Mouse (Mus musculus) adrenal gland, adult 2 months (tissue): ENCODE results near the gene Ttll7. TPM values are rescaled to one million over a fixed set of nuclear protein-coding genes. Genes with fewer than 3 reads are reported as not detected.
A peak's percentile ranks its signal among the peaks of the same experiment; 100 is the strongest.

ENCODE experiments used
- DNase-seq: peaks from one replicate; pipeline ENCODE4 v3.0.0; 2021
- long read RNA-seq: library from polyadenylated mRNA; stranded (forward); transcript quantifications from one replicate; pipeline ENCODE4 v2.0.0, GENCODE M21; 2021
- polyA plus RNA-seq: library from polyadenylated mRNA; depleted of rRNA; stranded (reverse); fragments of >200 nt; gene quantifications from 2 replicates; pipeline ENCODE4 v1.2.3, GENCODE M21; 2012; rRNA removed
- total RNA-seq, 2 experiments: library from RNA; stranded (reverse); gene quantifications; 2 replicates each; pipeline ENCODE4 v1.2.3; 2021

Ttll7 gene
- total RNA-seq = 10 to 100 TPM in 1 of 2 experiments, 1 to 10 TPM in 1; 4.3 to 12.1 TPM
- 1.7 and 1.9 TPM in 2 replicates for polyA plus RNA-seq
- long read RNA-seq, partial matches to known transcripts = 0 of 2 reads
- long read RNA-seq, other reads (novel, unspliced or antisense) = 2 of 2 reads

DNA sequence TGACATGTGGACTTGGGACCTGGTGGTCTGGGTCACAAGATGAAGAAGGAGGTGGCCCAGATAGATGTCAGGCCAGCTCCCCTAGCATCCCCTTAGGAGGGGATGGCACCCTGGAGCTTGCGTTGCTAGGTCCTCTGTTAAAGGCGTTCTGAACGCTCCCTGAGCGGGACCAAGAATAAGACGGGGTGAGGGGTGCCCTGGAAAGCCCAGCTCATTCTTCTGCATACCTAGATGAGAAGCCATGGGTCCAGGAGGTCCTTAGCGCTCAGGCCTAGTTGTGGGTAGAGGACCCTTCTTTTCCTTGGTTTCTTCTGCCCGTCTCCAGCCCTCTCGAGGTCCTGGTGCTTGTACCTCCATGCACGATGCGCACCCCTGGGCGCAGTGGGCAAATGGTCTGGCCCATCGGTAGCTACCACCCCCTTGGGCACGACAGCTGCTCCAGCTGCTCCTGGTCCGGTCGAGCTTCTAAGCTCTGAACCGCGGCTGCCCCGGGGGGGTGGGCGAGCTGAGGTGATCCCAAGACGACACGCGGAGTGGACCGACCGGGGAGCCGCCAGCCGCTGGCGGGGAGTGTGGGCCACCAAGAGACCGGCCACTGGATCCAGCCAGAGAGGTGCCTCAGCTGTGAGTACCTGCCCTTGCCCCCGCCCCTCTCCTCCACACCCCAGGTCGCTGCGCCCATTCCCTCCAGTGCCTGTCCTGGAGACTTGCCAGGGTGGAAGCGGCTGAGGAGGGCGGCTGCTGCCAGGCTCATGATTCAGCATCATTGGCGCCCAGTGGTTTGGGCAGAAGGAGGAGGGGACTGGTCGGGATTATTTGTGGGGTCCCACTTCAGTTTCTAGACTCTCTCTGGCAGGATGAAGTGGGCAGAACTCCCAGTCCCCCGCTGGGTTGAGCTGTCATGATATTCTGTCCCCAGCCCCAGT is at the start of gene Ttll7:
Ttll7 (plus strand) TSS at position 402 of the 926 bp plus-strand sequence.
- DNase-seq = peak; percentile 91

DNA sequence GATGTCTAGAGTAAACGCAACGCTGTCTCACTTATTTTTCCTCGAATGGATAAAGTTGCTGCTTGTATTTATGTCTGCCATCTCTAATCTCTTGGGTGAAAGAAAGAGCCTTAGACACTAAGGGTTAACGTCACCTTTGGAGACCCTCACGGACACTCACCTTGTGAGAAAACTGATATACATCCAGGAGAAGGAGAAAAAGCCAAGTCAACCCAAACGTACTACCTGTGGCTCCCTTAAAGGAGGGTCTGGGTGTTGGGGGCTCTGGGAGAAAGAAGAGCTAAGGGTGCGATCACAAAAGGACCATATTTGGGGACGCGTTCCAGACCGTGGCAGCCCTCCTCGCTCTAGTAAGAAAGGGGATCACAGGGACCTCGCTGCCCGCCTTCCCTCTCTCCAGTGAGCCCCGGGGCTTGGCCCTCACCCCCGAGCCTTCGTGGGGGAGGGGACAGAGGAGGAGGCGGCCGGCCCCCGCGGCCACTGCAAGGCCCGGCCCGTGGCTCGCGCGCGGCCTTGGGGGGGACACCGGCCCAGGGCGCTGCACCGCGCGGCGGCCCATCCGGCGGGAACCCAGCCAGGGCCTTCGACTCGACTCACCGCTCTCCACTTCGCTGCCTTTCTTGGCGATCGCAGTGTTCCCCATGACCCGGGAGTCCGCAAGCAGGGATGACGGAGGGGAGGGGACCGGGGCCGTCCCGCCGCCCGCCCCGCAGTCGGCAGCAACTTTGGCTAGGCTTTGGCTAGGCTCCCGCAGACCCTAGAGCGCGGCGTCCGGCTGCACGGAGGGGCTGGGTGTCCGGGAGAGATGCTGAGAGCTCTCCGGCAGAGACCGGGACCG is 39.9 kb upstream of the Ttll7 start:
- no peak for DNase-seq

DNA sequence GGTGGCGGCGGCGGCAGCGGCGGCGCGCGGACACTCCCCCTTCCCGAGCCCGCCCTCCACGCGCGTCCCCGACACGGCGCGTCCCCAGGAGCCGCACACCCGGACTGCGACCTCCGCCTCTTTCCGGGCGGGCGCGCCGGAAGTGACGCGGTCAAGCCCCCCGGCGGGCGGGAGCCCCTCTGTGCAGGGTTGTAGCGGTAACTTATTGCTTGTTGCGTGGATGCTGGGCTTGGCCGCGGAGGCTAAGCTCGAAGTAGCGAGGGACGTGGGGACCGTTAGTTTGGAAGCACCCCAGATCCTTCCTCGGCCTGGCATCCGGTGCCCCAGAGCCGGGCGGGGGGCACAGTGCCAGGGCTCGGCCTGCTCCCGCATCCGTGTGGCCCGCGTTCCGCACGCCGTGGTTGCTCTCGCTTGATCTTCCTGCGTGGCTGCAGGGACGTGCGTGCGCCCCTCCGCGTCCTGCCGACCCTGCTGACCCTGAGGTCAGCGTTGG is 39.2 kb upstream of the Ttll7 start, which contains the start of gene Prkacb:
Prkacb (minus strand) TSS at position 90 of the 493 bp plus-strand sequence.
- peak; percentile 96 for DNase-seq

- no peak for DNase-seq
Measured at GRCm38 (mm10) chr3:146813624-146814023, 38.5 kb upstream of the Ttll7 start.

- DNase-seq = no peak
Measured at GRCm38 (mm10) chr3:146820718-146821117, 31.4 kb upstream of the Ttll7 start.

DNA sequence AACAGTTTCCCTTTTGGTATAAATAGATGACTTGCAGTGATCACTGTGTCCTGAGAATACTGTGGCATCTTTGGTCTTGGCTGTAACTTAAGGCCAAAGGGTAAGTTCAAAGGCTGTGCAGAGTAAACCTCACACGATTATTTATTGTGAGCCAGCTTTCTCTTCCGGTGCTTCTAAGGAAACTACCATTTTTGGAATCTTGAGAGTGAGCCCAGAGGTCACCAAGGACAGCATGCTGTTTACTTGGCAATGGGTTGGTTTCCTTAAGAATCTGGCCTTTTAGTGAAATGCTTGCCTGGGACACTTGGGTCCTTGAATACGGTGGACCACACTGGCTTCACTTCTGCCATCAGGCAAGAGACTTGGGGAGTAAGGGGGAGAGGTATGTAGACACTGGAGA is 9.4 kb upstream of the Ttll7 start:
- peak; percentile 15 for DNase-seq

- DNase-seq = no peak
Measured at GRCm38 (mm10) chr3:146843470-146843869, 8.7 kb upstream of the Ttll7 start.

DNA sequence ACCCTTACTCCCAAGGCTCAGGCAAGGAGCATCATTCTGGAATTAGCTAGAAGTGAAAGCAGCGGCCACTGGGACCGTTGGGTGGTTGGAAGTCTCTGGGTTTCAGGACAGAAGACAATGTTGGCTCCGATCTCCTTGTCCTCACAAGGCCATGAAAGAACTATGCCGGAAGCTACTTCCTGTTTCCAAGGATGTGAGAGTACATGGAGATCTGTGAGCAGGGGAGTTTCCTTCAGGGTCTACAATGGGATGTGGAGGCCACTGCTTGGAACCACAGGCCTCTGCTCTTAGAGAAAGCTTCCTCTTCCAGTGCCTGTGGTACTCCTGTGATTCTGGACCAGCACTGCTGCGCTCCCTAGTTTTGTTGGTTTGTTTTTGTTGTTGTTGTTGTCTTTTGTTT is 5.9 kb upstream of the Ttll7 start:
- DNase-seq = peak; percentile 2

DNA sequence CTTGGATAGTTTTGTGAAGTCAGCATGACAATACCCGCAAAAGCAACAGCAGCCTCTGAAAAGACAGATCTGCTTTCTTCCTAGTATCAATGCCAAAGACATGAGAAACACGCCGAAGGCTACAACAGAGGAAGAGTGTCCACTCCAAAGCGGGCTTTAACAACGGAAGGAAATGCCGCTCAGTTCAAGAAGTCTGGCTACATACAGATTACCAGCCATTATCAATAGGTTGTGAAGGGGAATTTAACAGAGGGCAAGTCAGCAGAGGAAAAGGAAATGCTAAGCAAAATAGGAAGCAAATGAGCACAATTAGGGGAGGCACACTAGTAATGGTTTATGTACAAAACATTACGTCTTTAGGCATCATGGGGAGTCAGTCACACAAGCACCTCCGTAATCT is 4.1 kb upstream of the Ttll7 start:
- DNase-seq = no peak

- DNase-seq = no peak
Measured at GRCm38 (mm10) chr3:146849360-146849759, 2.8 kb upstream of the Ttll7 start.

DNA sequence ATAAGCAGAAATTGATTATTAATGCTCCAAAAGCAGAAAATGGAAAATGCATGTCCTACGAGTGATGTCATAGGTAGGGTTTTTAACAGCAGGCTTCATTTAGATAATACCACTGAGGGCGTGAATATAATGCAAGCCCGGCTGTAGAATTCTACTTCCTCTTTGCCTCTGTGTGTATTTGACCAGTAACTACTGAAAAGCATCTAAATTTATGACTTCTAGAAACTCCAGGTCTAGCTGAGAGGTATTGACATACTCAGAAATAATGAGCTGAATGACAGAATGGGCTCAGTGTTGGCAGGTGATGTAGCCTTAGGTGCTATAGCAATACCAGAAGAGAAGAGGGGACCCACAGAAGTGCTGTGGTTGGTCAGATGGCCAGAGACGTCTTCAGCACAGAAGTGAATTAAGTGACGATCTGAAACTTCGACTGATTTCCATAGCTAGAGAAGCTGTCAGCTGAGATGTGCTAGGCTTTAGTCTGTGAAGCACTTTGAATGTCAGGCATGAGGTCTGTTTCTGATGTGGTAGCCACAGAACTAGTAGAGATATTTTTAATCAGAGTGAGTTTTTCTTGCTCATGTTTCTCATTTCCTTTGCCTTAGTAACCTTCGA is 2.4 kb downstream of the Ttll7 start:
- DNase-seq = no peak

DNA sequence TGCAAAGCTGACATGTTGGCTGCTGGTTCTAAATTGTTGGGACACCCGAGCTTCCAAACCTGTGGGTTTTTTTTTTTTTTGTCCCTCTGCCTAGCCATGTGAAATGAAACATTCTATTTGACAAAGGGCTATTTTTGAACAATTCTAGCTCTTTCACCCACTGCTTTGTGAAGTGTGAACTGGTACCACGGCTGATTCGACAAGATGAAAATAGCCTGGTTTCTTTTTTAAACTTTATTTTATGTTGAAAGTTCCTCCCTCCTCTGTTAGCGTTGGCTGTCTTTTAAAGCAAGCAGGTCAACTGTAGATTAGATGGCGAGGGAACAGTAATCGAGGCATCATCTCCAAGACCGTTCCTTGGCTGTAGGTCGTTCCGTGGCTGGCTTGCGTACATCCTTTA is 5.2 kb downstream of the Ttll7 start:
- no peak for DNase-seq

GRCm38 (mm10) chr3:146860308-146860707 is 8.1 kb downstream of the Ttll7 start:
- DNase-seq = no peak

- DNase-seq = no peak
Measured at GRCm38 (mm10) chr3:146866563-146866962, 14.4 kb downstream of the Ttll7 start.

DNA sequence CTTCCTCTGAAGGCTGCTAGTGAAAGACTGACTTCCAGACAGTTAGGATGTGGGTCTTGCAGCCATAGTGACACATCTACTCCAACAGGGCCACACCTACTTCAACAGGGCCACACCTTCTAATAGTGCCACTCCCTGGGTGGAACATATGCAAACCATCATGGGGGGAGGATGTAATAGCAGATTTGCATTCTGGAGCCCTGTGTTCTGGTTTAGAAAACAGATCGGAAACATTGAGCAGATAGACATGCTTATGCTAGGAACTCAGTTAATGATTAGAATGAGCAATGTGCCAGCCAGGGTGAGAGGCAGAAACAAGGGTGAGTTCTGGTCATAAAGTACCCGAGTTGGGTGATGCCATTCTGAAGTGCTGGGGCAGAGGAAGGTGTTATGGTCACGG is 19.8 kb downstream of the Ttll7 start:
- no peak for DNase-seq

DNA sequence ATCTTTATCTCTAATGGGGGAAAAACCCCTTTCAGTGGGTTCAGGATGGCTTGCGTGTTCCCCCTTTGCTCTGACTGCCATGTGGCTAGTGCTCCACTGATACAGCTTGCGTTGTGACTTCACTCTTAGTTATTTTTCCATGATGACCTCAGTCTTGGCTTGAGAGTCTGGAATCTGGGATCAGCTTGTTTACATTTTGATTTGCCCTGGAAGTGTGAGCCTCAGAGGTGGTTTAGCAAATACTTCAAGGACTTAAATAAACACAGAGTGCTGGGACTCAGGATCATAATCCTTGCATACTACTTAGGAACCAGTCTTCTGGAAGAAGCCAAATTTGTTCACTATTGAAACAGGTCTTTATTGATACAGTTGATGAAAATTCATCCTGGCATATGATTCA is 23.8 kb downstream of the Ttll7 start:
- no peak for DNase-seq

DNA sequence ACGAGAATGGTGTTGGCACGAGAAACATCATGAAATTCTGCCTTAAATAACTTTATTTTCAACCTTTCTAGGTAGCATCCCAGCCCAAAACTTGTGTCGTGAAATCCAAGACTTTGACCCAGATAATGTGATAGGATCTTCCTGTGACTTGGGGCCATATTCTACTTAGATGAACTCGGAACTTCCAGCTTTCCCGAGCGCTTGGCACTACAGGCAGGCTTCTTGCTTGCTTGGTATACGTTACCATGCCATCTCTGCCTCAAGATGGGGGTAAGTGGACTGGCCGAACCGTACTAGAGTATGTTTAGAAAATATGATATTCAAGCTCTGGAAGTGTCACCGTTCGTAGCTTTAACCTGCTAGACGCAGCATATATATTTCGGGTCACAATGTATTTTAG is 41.8 kb downstream of the Ttll7 start:
- no peak for DNase-seq

- DNase-seq = no peak
Measured at GRCm38 (mm10) chr3:146896581-146896980, 44.4 kb downstream of the Ttll7 start.

- DNase-seq = no peak
Measured at GRCm38 (mm10) chr3:146900094-146900493, 47.9 kb downstream of the Ttll7 start.

DNA sequence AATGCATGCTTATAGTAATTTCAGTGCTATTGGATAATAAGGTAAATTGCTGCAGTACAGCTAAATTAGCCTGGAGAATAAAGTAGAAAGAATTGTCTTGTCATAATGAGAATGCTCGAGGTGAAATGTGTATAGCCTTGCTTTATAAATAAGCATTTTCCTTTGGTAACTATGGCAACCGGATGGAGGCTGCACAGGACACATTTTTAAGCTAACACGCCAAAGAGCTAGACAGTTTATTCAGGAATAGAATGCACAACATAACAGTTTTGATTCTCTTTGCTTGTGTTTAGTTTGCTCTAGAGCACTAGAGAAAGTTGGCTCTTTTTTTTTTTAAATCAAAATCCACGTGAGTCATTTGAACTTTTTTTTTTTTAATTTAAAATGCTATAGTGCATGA is 49.6 kb downstream of the Ttll7 start:
- DNase-seq = no peak

DNA sequence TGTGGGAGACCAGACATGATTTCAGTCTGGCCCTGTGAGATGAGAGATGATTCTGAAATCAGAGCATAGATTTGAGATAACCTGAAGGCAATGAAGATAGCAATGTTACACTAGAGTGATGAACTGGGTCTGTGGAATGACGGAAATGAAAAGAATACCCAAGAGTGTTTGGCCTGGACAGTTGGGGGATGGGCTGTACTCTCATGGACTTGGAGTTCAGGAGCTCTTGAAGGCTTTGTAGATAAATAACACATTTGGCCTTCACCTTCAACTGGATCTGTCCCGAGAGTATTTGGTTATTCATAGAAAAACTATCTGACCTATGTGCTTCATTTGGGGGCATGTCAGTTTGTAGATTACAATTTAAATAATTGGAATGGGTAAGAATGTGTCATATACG is 53.4 kb downstream of the Ttll7 start:
- peak; percentile 43 for DNase-seq

DNA sequence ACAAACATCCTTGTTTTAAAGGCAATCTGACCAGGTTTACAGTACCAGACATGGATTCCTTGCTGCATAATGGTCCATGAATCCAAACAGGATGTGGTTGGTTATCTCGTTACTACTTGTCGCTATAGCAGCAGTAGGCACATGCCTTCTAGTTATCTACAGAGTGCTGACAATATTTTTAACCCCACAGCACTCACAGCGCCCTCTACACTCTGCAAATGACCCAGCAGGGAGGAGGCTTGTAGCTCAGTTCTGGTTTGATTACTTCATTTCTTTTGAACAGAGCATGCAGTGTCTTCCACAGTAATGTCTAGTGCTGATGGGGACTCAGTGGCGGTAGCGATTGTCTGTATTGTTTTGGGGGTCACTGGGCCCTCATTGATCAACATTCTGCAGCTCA is 56.8 kb downstream of the Ttll7 start:
- DNase-seq = no peak
